Mouse (Mus musculus) MEL (cell line): ENCODE data around the gene Otulinl. TPM values are rescaled to one million over a fixed set of nuclear protein-coding genes. Genes with fewer than 3 reads are reported as not detected.

Experiments used
- DNase-seq: peaks from one replicate; pipeline ENCODE4 v3.0.0; 2011; ENCODE audit warnings: low read depth, low spot score
- H3K27ac ChIP-seq: 2 replicates; pipeline ENCODE4 v1.5.1; 2012; ENCODE audit warnings: low read depth, mild to moderate bottlenecking, control low read depth, low read length, moderate library complexity; ENCODE audit not compliant: control insufficient read depth
- H3K27me3 ChIP-seq, 2 experiments: fragments of 150-350 bp in 1 of 2; sonication (generic) in 1 of 2; 2 replicates each; pipeline ENCODE4 v1.6.1; 2012; ENCODE audit warnings: low read length in 2 of 2, mild to moderate bottlenecking in 2 of 2, improper control_type of control experiment in 1 of 2, moderate library complexity in 1 of 2; ENCODE audit not compliant: insufficient read depth in 2 of 2, control insufficient read depth in 1 of 2
- H3K36me3 ChIP-seq, 2 experiments: 2 replicates each; pipeline ENCODE4 v1.6.1; 2012 to 2014; ENCODE audit warnings: low read length in 2 of 2, improper control_type of control experiment in 1 of 2, inconsistent platforms in 1 of 2, mild to moderate bottlenecking in 1 of 2; ENCODE audit not compliant: insufficient read depth in 2 of 2, control insufficient read depth in 1 of 2
- H3K4me1 ChIP-seq, 2 experiments: fragments of 150-350 bp in 1 of 2; sonication (generic) in 1 of 2; 2 replicates each; pipeline ENCODE4 v1.6.1; 2012; ENCODE audit warnings: low read length in 2 of 2, improper control_type of control experiment in 1 of 2, mild to moderate bottlenecking in 1 of 2; ENCODE audit not compliant: insufficient read depth in 2 of 2, control insufficient read depth in 1 of 2
- H3K4me3 ChIP-seq, 2 experiments: fragments of 150-350 bp in 1 of 2; sonication (generic) in 1 of 2; 2 replicates each; pipeline ENCODE4 v1.5.1; 2012; ENCODE audit warnings: low read depth in 2 of 2, low read length in 2 of 2, mild to moderate bottlenecking in 2 of 2, moderate library complexity in 2 of 2, control low read depth in 1 of 2, improper control_type of control experiment in 1 of 2; ENCODE audit not compliant: control insufficient read depth in 1 of 2, insufficient read depth in 1 of 2
- H3K79me2 ChIP-seq: 2 replicates; pipeline ENCODE4 v1.6.1; 2012; ENCODE audit warnings: mild to moderate bottlenecking, low read length, moderate library complexity; ENCODE audit not compliant: control insufficient read depth, poor library complexity, insufficient read depth
- H3K9ac ChIP-seq: 2 replicates; pipeline ENCODE4 v1.6.1; 2012; ENCODE audit warnings: low read depth, mild to moderate bottlenecking, control low read depth, low read length, moderate library complexity; ENCODE audit not compliant: control insufficient read depth, poor library complexity, severe bottlenecking
- H3K9me3 ChIP-seq: fragments of 150-350 bp; sonication (generic); replicated peaks from 2 replicates; pipeline ENCODE4 v1.6.1; 2012; ENCODE audit warnings: mild to moderate bottlenecking, low read length, improper control_type of control experiment, moderate library complexity; ENCODE audit not compliant: insufficient read depth
- BHLHE40 ChIP-seq: IDR thresholded peaks from 2 replicates; pipeline ENCODE4 v1.6.1; 2012; ENCODE audit warnings: low read depth, mild to moderate bottlenecking, inconsistent platforms, low read length, improper control_type of control experiment, borderline replicate concordance
- CHD1 ChIP-seq: IDR thresholded peaks from 2 replicates; pipeline ENCODE4 v1.6.1; 2012; ENCODE audit warnings: low read depth, mild to moderate bottlenecking, inconsistent platforms, low read length, improper control_type of control experiment
- CHD2 ChIP-seq: IDR thresholded peaks from 2 replicates; pipeline ENCODE4 v1.6.1; 2011; ENCODE audit warnings: low read length, improper control_type of control experiment
- ETS1 ChIP-seq: IDR thresholded peaks from 2 replicates; pipeline ENCODE4 v1.6.1; 2012; ENCODE audit warnings: low read depth, mild to moderate bottlenecking, inconsistent platforms, low read length, improper control_type of control experiment, moderate library complexity
- GABPA ChIP-seq: IDR thresholded peaks from 2 replicates; pipeline ENCODE4 v1.6.1; 2012; ENCODE audit warnings: low read depth, mild to moderate bottlenecking, inconsistent platforms, low read length, improper control_type of control experiment, moderate library complexity
- GATA1 ChIP-seq: IDR thresholded peaks from 2 replicates; pipeline ENCODE4 v1.6.1; 2011; ENCODE audit warnings: low read depth, low read length, improper control_type of control experiment
- HCFC1 ChIP-seq: IDR thresholded peaks from 2 replicates; pipeline ENCODE4 v1.6.1; 2012; ENCODE audit warnings: low read depth, mild to moderate bottlenecking, inconsistent platforms, low read length, improper control_type of control experiment, moderate library complexity
- JUND ChIP-seq: IDR thresholded peaks from 2 replicates; pipeline ENCODE4 v1.6.1; 2011; ENCODE audit warnings: low read depth, mild to moderate bottlenecking, improper control_type of control experiment, low read length
- MAX ChIP-seq: IDR thresholded peaks from 2 replicates; pipeline ENCODE4 v1.6.1; 2011; ENCODE audit warnings: low read length, improper control_type of control experiment
- MEF2A ChIP-seq: IDR thresholded peaks from 2 replicates; pipeline ENCODE4 v1.6.1; 2014; ENCODE audit warnings: low read depth, mild to moderate bottlenecking, inconsistent platforms, low read length, improper control_type of control experiment; ENCODE audit not compliant: poor library complexity, insufficient replicate concordance, severe bottlenecking; ENCODE audit errors: extremely low read depth
- MXI1 ChIP-seq: IDR thresholded peaks from 2 replicates; pipeline ENCODE4 v1.6.1; 2011; ENCODE audit warnings: mild to moderate bottlenecking, low read depth, low read length, improper control_type of control experiment
- MYB ChIP-seq: IDR thresholded peaks from 2 replicates; pipeline ENCODE4 v1.6.1; 2011; ENCODE audit warnings: mild to moderate bottlenecking, low read depth, low read length, improper control_type of control experiment
- MYC ChIP-seq: IDR thresholded peaks from 2 replicates; pipeline ENCODE4 v1.6.1; 2011; ENCODE audit warnings: low read depth, mild to moderate bottlenecking, low read length, improper control_type of control experiment, moderate library complexity
- POLR2A ChIP-seq, 2 experiments: IDR thresholded peaks; 2 replicates each; pipeline ENCODE4 v1.6.1; 2011 to 2012; ENCODE audit warnings: low read length in 2 of 2, mild to moderate bottlenecking in 2 of 2, control low read depth in 1 of 2, improper control_type of control experiment in 1 of 2, low read depth in 1 of 2, moderate library complexity in 1 of 2; ENCODE audit not compliant: control insufficient read depth in 1 of 2, insufficient read depth in 1 of 2, poor library complexity in 1 of 2
- POLR2AphosphoS2 ChIP-seq: IDR thresholded peaks from 2 replicates; pipeline ENCODE4 v1.6.1; 2011; ENCODE audit warnings: low read length, improper control_type of control experiment
- POLR2AphosphoS5 ChIP-seq: IDR thresholded peaks from 2 replicates; pipeline ENCODE4 v1.6.1; 2012; ENCODE audit warnings: low read depth, borderline replicate concordance, mild to moderate bottlenecking, inconsistent platforms, low read length, moderate library complexity, mixed read lengths
- RAD21 ChIP-seq: IDR thresholded peaks from 2 replicates; pipeline ENCODE4 v1.6.1; 2011; ENCODE audit warnings: mild to moderate bottlenecking, low read depth, low read length, improper control_type of control experiment
- RCOR1 ChIP-seq: IDR thresholded peaks from 2 replicates; pipeline ENCODE4 v1.6.1; 2012; ENCODE audit warnings: low read depth, mild to moderate bottlenecking, inconsistent platforms, low read length, improper control_type of control experiment
- SIN3A ChIP-seq: IDR thresholded peaks from 2 replicates; pipeline ENCODE4 v1.6.1; 2012; ENCODE audit warnings: low read length, improper control_type of control experiment, inconsistent platforms
- TAL1 ChIP-seq: IDR thresholded peaks from 2 replicates; pipeline ENCODE4 v1.6.1; 2012; ENCODE audit warnings: mild to moderate bottlenecking, inconsistent platforms, low read length, moderate library complexity, mixed read lengths
- TBP ChIP-seq: IDR thresholded peaks from 2 replicates; pipeline ENCODE4 v1.8.0; 2011; ENCODE audit warnings: low read depth, low read length, improper control_type of control experiment
- UBTF ChIP-seq: IDR thresholded peaks from 2 replicates; pipeline ENCODE4 v1.6.1; 2012; ENCODE audit warnings: low read depth, mild to moderate bottlenecking, inconsistent platforms, low read length, improper control_type of control experiment, moderate library complexity, borderline replicate concordance; ENCODE audit not compliant: insufficient read depth
- USF1 ChIP-seq: IDR thresholded peaks from 2 replicates; pipeline ENCODE4 v1.6.1; 2014; ENCODE audit warnings: low read depth, mild to moderate bottlenecking, inconsistent platforms, low read length, improper control_type of control experiment, moderate library complexity
- USF2 ChIP-seq, 2 experiments: IDR thresholded peaks; 2 replicates each; pipeline ENCODE4 v1.6.1; 2011 to 2012; ENCODE audit warnings: improper control_type of control experiment in 2 of 2, low read length in 2 of 2, borderline replicate concordance in 1 of 2, inconsistent platforms in 1 of 2, low read depth in 1 of 2, mild to moderate bottlenecking in 1 of 2; ENCODE audit not compliant: insufficient read depth in 1 of 2
- ZKSCAN1 ChIP-seq: IDR thresholded peaks from 2 replicates; pipeline ENCODE4 v1.6.1; 2012; ENCODE audit warnings: low read depth, mild to moderate bottlenecking, inconsistent platforms, low read length, improper control_type of control experiment, moderate library complexity
- polyA plus RNA-seq, 2 experiments: library from polyadenylated mRNA; stranded (reverse) in 1 of 2; unstranded in 1 of 2; fragments of >175 nt in 1 of 2; fragments of >200 nt in 1 of 2; gene quantifications; 2 replicates each; pipeline versions ENCODE4 v1.2.1 to v1.2.4; 2012; ENCODE audit warnings: low replicate concordance in 2 of 2, low read depth in 1 of 2; ENCODE audit not compliant: insufficient read length in 2 of 2, insufficient read depth in 1 of 2, missing spikeins in 1 of 2
- total RNA-seq: library from RNA; depleted of rRNA; stranded (reverse); fragments of 300-350 nt; gene quantifications from 2 replicates; pipeline ENCODE4 v1.2.3, GENCODE M21; 2012

The Otulinl gene
- total and polyA plus RNA-seq, 3 experiments, result 0.14 to 0.50 TPM; not detected in 1

DNA sequence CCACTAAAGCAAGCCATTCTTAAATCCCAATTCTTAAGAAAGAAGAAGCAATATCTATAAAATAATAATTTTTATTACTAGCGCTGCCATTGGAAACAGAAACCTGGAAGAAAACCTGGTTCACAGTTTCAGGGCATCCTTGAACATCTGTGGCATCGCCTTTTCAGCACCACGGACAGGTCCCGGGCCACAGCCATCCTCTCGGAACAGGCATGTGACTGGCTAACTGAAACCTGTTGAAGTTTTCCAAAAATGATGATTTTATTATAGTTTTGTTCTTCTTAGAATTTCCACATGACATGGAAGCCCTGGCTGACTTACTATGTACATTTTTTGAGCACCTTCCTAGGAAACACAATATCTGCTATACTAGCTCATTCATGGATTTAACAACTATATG is 26.4 kb downstream of the Otulinl start:
- H3K4me1 ChIP-seq, result no peaks in the 10 kb centered on the region
- DNase-seq, result peak; percentile 76
- H3K9me3 ChIP-seq, result no peaks in the 10 kb centered on the region
- no peak overlapping the region for H3K4me3 ChIP-seq
- H3K27me3 ChIP-seq, result no peaks in the 10 kb centered on the region
- H3K9ac ChIP-seq, result no peak overlapping the region
- H3K27ac ChIP-seq, result no peak overlapping the region
- TF ChIP-seq POLR2AphosphoS5 (no peak), MXI1 (peak; percentile 95), ZKSCAN1 (no peak), TAL1 (no peak), RAD21 (no peak), MEF2A (no peak), POLR2A (IDR thresholded peaks at IDR 0.05; ENCODE audit: control insufficient read depth in 1 of 2, insufficient read depth in 1 of 2, low read depth in 1 of 2, low read length in 2 of 2, poor library complexity in 1 of 2) (no peak), BHLHE40 (no peak), GABPA (no peak), MAX (peak; percentile 37; the same call in 1 of the 2 replicates), RCOR1 (no peak), MYB (no peak), MYC (0 out of 2 replicates have a peak, but pooled peaks have one; percentile 39), USF1 (peak; percentile 58), USF2 (IDR thresholded peaks at IDR 0.05; ENCODE audit: borderline replicate concordance in 1 of 2, insufficient read depth in 1 of 2, low read depth in 1 of 2, low read length in 2 of 2) (no peak), UBTF (no peak), POLR2AphosphoS2 (no peak), CHD1 (no peak), ETS1 (no peak), CHD2 (no peak), JUND (no peak), TBP (no peak), GATA1 (no peak), SIN3A (peak; percentile 86), HCFC1 (no peak)
- H3K79me2 ChIP-seq, result no peaks in the 10 kb centered on the region
- no peaks in the 10 kb centered on the region; a peak in 1 of 4 replicates for H3K36me3 ChIP-seq
